Mouse (Mus musculus) hematopoietic multipotent progenitor cell, adult 10-12 weeks (in vitro differentiated cells): ENCODE data around the gene Arid2. TPM values are rescaled to one million over a fixed set of nuclear protein-coding genes. Genes with fewer than 3 reads are reported as not detected.

ENCODE experiments used
- polyA plus RNA-seq: library from polyadenylated mRNA; stranded (reverse); fragments of >175 nt; gene quantifications from 2 replicates; pipeline ENCODE4 v1.2.3, GENCODE M21; 2012; ENCODE audit warnings: low replicate concordance

Gene Arid2
- polyA plus RNA-seq, result 13.3 and 15.1 TPM in 2 replicates

GRCm38 (mm10) chr15:96287369-96287975 lies at the start of gene Arid2:
Gene Arid2 (plus strand): TSS chr15:96287518.

Other genes with a start within 250 kb of the Arid2 start
- 11.1 and 33.7 TPM in 2 replicates for gene Scaf11, start 173.3 kb downstream of the Arid2 start, polyA plus RNA-seq